Mouse (Mus musculus) liver, embryonic 14.5 days (tissue): ENCODE data around the gene Drg1. TPM values are rescaled to one million over a fixed set of nuclear protein-coding genes. Genes with fewer than 3 reads are reported as not detected.
"Not testable (repeated sequence)": the region's sequence is repeated elsewhere in the genome, so short reads cannot be mapped to it uniquely, and the experiment has no call there.

Source experiments
- ATAC-seq: fragments of 200-750 bp; cut with Nextera tagmentation; 2 replicates; pipeline ENCODE4 v1.8.0; 2017; ENCODE audit warnings: moderate number of reproducible peaks, mild to moderate bottlenecking, moderate library complexity; ENCODE audit not compliant: insufficient read depth
- DNase-seq, 3 experiments: peaks; one replicate each; pipeline ENCODE4 v3.0.0-alpha.2; 2012 to 2013; ENCODE audit warnings: low read depth in 3 of 3, low spot score in 3 of 3
- H3K27ac ChIP-seq: fragments of 300-500 bp; sonication (generic); 2 replicates; pipeline ENCODE4 v1.5.1; 2014; ENCODE audit warnings: moderate library complexity, mild to moderate bottlenecking, control low read depth, inconsistent platforms
- H3K27me3 ChIP-seq: fragments of 300-500 bp; sonication (generic); 2 replicates; pipeline ENCODE4 v1.6.1; 2014; ENCODE audit warnings: mild to moderate bottlenecking, low read length, moderate library complexity; ENCODE audit not compliant: control insufficient read depth, insufficient read depth
- H3K36me3 ChIP-seq: fragments of 300-500 bp; sonication (generic); replicated peaks from 2 replicates; pipeline ENCODE4 v1.6.1; 2014; ENCODE audit warnings: low read depth; ENCODE audit not compliant: control insufficient read depth, insufficient read depth
- H3K4me1 ChIP-seq, 2 experiments: fragments of 200-500 bp in 1 of 2; fragments of 300-500 bp in 1 of 2; sonication (generic) in 1 of 2; replicated peaks; 2 replicates each; pipeline ENCODE4 v1.6.1; 2012 to 2014; ENCODE audit warnings: antibody characterized with exemption in 1 of 2, inconsistent platforms in 1 of 2, low read length in 1 of 2; ENCODE audit not compliant: control insufficient read depth in 2 of 2, insufficient read depth in 2 of 2
- H3K4me2 ChIP-seq: fragments of 300-500 bp; sonication (generic); 2 replicates; pipeline ENCODE4 v1.6.1; 2014; ENCODE audit warnings: low read depth, mild to moderate bottlenecking, control low read depth, moderate library complexity
- H3K4me3 ChIP-seq, 2 experiments: fragments of 200-500 bp in 1 of 2; fragments of 300-500 bp in 1 of 2; sonication (generic) in 1 of 2; 2 replicates each; pipeline ENCODE4 v1.5.1; 2012 to 2014; ENCODE audit warnings: low read depth in 2 of 2, low read length in 2 of 2, mild to moderate bottlenecking in 2 of 2, control low read depth in 1 of 2, inconsistent platforms in 1 of 2, moderate library complexity in 1 of 2; ENCODE audit not compliant: insufficient read depth in 1 of 2
- H3K9ac ChIP-seq: fragments of 300-500 bp; sonication (generic); replicated peaks from 2 replicates; pipeline ENCODE4 v1.6.1; 2014; ENCODE audit warnings: mild to moderate bottlenecking, control low read depth, moderate library complexity
- H3K9me3 ChIP-seq: fragments of 300-500 bp; sonication (generic); 2 replicates; pipeline ENCODE4 v1.6.1; 2016; ENCODE audit warnings: low read length, mixed read lengths; ENCODE audit not compliant: control insufficient read depth
- CTCF ChIP-seq: IDR thresholded peaks from 2 replicates; pipeline ENCODE4 v1.5.1; 2016; ENCODE audit warnings: antibody characterized with exemption, low read depth, control low read depth
- EP300 ChIP-seq: IDR thresholded peaks from 2 replicates; pipeline ENCODE4 v1.6.1; 2016; ENCODE audit warnings: antibody characterized with exemption, low read depth
- WGBS: fragments of 180-500 bp; shearing (Covaris S2); extraction: QIAGEN DNeasy Blood & Tissue Kit; methylation state at CpG from one replicate; pipeline ENCODE4 v1.1.7; 2014; ENCODE audit not compliant: insufficient replicate concordance; 5-methylcytosine and 5-hydroxymethylcytosine counted together
- polyA plus RNA-seq, 2 experiments: library from polyadenylated mRNA; depleted of rRNA in 1 of 2; stranded (reverse) in 1 of 2; unstranded in 1 of 2; fragments of >200 nt; fragmentation: Nextera tagmentation in 1 of 2; extraction: Ambion mirVana in 1 of 2; gene quantifications; 2 replicates each; pipeline versions ENCODE4 v1.2.1 to v1.2.3; 2012 to 2014

Gene Drg1
- polyA plus RNA-seq, 2 experiments, result 38.4 to 112 TPM

GRCm38 (mm10) chr11:3203771-3204170 lies 62.4 kb downstream of the Drg1 start:
- DNase-seq, result peak in 2 of 3 experiments; percentile 28 to 47
- H3K9ac ChIP-seq, result peak overlapping the region; percentile 71
- WGBS, result 45% methylated on average over 2 of the region's 2 CpGs

GRCm38 (mm10) chr11:3202781-3203441 lies 63.3 kb downstream of the Drg1 start:
- H3K9ac ChIP-seq, result peak overlapping the region; percentile 71
- no peaks in the 10 kb centered on the region for H3K9me3 ChIP-seq
- H3K27me3 ChIP-seq, result no peaks in the 10 kb centered on the region
- peak; percentile 68 for ATAC-seq
- peak overlapping the region; percentile 61 to 78 for H3K4me3 ChIP-seq
- H3K27ac ChIP-seq, result no peak overlapping the region; the same call in 1 of the 2 replicates
- DNase-seq, result peak in 2 of 3 experiments; percentile 26 to 35
- H3K36me3 ChIP-seq, result peaks cover 30% of the 10 kb centered on the region
- TF ChIP-seq EP300, result no peak
- no peak for TF ChIP-seq CTCF
- peak overlapping the region; percentile 63 for H3K4me2 ChIP-seq
- 0% methylated on average over 33 of the region's 57 CpGs for WGBS
- peaks cover 0 to 5% of the 10 kb centered on the region in 2 experiments; a peak in 2 of 4 replicates for H3K4me1 ChIP-seq

More at GRCm38 (mm10) chr11:3203771-3204170, 62.4 kb downstream of the Drg1 start:
- H3K4me3 ChIP-seq, result peak overlapping the region; percentile 42 to 61
- peaks cover 0 to 5% of the 10 kb centered on the region in 2 experiments; a peak in 2 of 4 replicates for H3K4me1 ChIP-seq
- peaks cover 37% of the 10 kb centered on the region for H3K36me3 ChIP-seq
- ATAC-seq, result no peak
- no peak overlapping the region for H3K27ac ChIP-seq
- H3K27me3 ChIP-seq, result no peaks in the 10 kb centered on the region
- H3K9me3 ChIP-seq, result no peaks in the 10 kb centered on the region
- TF ChIP-seq CTCF (no peak), EP300 (no peak)
- peak overlapping the region; percentile 63 for H3K4me2 ChIP-seq

GRCm38 (mm10) chr11:3202231-3202701 lies 63.9 kb downstream of the Drg1 start, which contains the start of gene Eif4enif1:
Gene Eif4enif1 (plus strand): TSS chr11:3202392.
- no peaks in the 10 kb centered on the region for H3K9me3 ChIP-seq
- H3K27me3 ChIP-seq, result no peaks in the 10 kb centered on the region
- WGBS, result 0% methylated on average over 50 of the region's 57 CpGs
- peaks cover 0 to 5% of the 10 kb centered on the region in 2 experiments; a peak in 2 of 4 replicates for H3K4me1 ChIP-seq
- H3K27ac ChIP-seq, result peak within 1 kb of the TSS; percentile 2
- peak; percentile 87 for ATAC-seq
- DNase-seq, result peak; percentile 68 to 72 (median 68)
- H3K9ac ChIP-seq, result peak within 1 kb of the TSS; percentile 71
- H3K36me3 ChIP-seq, result peaks cover 25% of the 10 kb centered on the region
- TF ChIP-seq CTCF, result no peak
- TF ChIP-seq EP300, result no peak
- H3K4me2 ChIP-seq, result peak within 1 kb of the TSS; percentile 63
- peak within 1 kb of the TSS; percentile 61 to 78 for H3K4me3 ChIP-seq

- Histone ChIP-seq H3K9me3 (no peaks in the 10 kb centered on the region), H3K4me2 (peak overlapping the region; percentile 48), H3K4me3 (peak overlapping the region; percentile 61 to 78), H3K27ac (peak overlapping the region; percentile 2), H3K4me1 (peaks cover 0 to 5% of the 10 kb centered on the region in 2 experiments; a peak in 2 of 4 replicates), H3K36me3 (peaks cover 18% of the 10 kb centered on the region), H3K9ac (peak overlapping the region; percentile 71), H3K27me3 (no peaks in the 10 kb centered on the region)
- ATAC-seq (peak; percentile 33), DNase-seq (peak; percentile 57 to 77 (median 61))
- no peak for TF ChIP-seq CTCF
- no peak for TF ChIP-seq EP300
- WGBS, result 7% methylated on average over 16 of the region's 16 CpGs
Measured at GRCm38 (mm10) chr11:3201326-3202230, 64.6 kb downstream of the Drg1 start.

- not testable (repeated sequence) for H3K4me1 ChIP-seq, H3K4me2 ChIP-seq, H3K9me3 ChIP-seq, H3K4me3 ChIP-seq, H3K27me3 ChIP-seq, DNase-seq, H3K9ac ChIP-seq, H3K27ac ChIP-seq, ATAC-seq
- peaks cover 12% of the 10 kb centered on the region for H3K36me3 ChIP-seq
- 87% methylated on average over 5 of the region's 7 CpGs for WGBS
Measured at GRCm38 (mm10) chr11:3200636-3201035, 65.6 kb downstream of the Drg1 start.
